Comparison of ENCODE assay signal across 8 mouse cellular contexts in genomic region chr12:108121288-108121687, GRCm38 (mm10). TPM values are rescaled to one million over a fixed set of nuclear protein-coding genes. Genes with fewer than 3 reads are reported as not detected.
DNase-seq lines count a peak whose midpoint lies in the region; ATAC-seq and TF ChIP-seq lines count a peak whose summit lies in the region.

No protein-coding gene starts in this region.

- 23% methylated on average over 2 of the region's 2 CpGs for WGBS in spleen, adult 2 months
- 6% methylated on average over 2 of the region's 2 CpGs for WGBS in forebrain, embryonic 12.5 days
- WGBS in hindbrain, embryonic 16.5 days, result 4% methylated on average over 2 of the region's 2 CpGs
- WGBS in midbrain, embryonic 14.5 days, result 3% methylated on average over 2 of the region's 2 CpGs

- no peaks in the 10 kb centered on the region for H3K27me3 ChIP-seq in spleen, adult 2 months (ENCODE audit: control insufficient read depth, insufficient read depth, low read length)
- H3K27me3 ChIP-seq in forebrain, embryonic 12.5 days, result no peaks in the 10 kb centered on the region
- no peaks in the 10 kb centered on the region for H3K27me3 ChIP-seq in hindbrain, embryonic 16.5 days (replicated peaks; ENCODE audit: control insufficient read depth, insufficient read depth, low read length)
- no peaks in the 10 kb centered on the region for H3K27me3 ChIP-seq in midbrain, embryonic 14.5 days (ENCODE audit: control insufficient read depth, insufficient read depth, low read length)

- peaks cover 13% of the 10 kb centered on the region for H3K36me3 ChIP-seq in spleen, adult 2 months (ENCODE audit: control insufficient read depth, insufficient read depth, low read length)
- peaks cover 10% of the 10 kb centered on the region; the same call in 1 of the 2 replicates for H3K36me3 ChIP-seq in forebrain, embryonic 12.5 days (replicated peaks)
- H3K36me3 ChIP-seq in hindbrain, embryonic 16.5 days (ENCODE audit: control insufficient read depth, insufficient read depth, low read length), result no peaks in the 10 kb centered on the region
- peaks cover 2% of the 10 kb centered on the region; the same call in 1 of the 2 replicates for H3K36me3 ChIP-seq in midbrain, embryonic 14.5 days (ENCODE audit: control insufficient read depth, insufficient read depth, low read length)

- no peaks in the 10 kb centered on the region for H3K9me3 ChIP-seq in forebrain, embryonic 12.5 days
- H3K9me3 ChIP-seq in hindbrain, embryonic 16.5 days (ENCODE audit: control insufficient read depth, low read length), result no peaks in the 10 kb centered on the region
- no peaks in the 10 kb centered on the region for H3K9me3 ChIP-seq in midbrain, embryonic 14.5 days (ENCODE audit: control insufficient read depth, low read length)

- no peaks in the 10 kb centered on the region for H3K4me1 ChIP-seq in spleen, adult 2 months (ENCODE audit: control insufficient read depth, insufficient read depth, insufficient read length)
- peaks cover 17% of the 10 kb centered on the region for H3K4me1 ChIP-seq in forebrain, embryonic 12.5 days
- H3K4me1 ChIP-seq in hindbrain, embryonic 16.5 days (ENCODE audit: control insufficient read depth, insufficient read depth, low read depth, low read length), result peaks cover 16% of the 10 kb centered on the region
- peaks cover 8% of the 10 kb centered on the region for H3K4me1 ChIP-seq in midbrain, embryonic 14.5 days (ENCODE audit: control insufficient read depth, insufficient read depth, low read length)

- no peak overlapping the region for H3K27ac ChIP-seq in spleen, adult 2 months (ENCODE audit: insufficient read depth, low read length)
- H3K27ac ChIP-seq in forebrain, embryonic 12.5 days, result no peak overlapping the region
- H3K27ac ChIP-seq in hindbrain, embryonic 16.5 days (ENCODE audit: low read depth, low read length), result no peak overlapping the region
- no peak overlapping the region for H3K27ac ChIP-seq in midbrain, embryonic 14.5 days (replicated peaks; ENCODE audit: low read depth, low read length)

- DNase-seq in spleen, adult 2 months (ENCODE audit: low read depth in 1 of 2, low spot score in 2 of 2), result peak; percentile 27 to 48
- no peak for DNase-seq in spleen, adult 12 weeks (ENCODE audit: low spot score)
- peak; percentile 5 for DNase-seq in c-Kit-negative CD71-positive TER-119-positive erythroid progenitor cells, embryonic 14.5 days (ENCODE audit: low read depth, low spot score)
- DNase-seq in left cerebral cortex, adult 9 months (ENCODE audit: low spot score in 2 of 2), result peak; percentile 43 to 75
- peak; percentile 90 for DNase-seq in midbrain, embryonic 14.5 days
- peak; percentile 60 for DNase-seq in testis, postnatal 10 days (ENCODE audit: low spot score)

- no peak overlapping the region for H3K4me2 ChIP-seq in forebrain, embryonic 12.5 days
- no peak overlapping the region for H3K4me2 ChIP-seq in hindbrain, embryonic 16.5 days (ENCODE audit: low read length)
- no peak overlapping the region for H3K4me2 ChIP-seq in midbrain, embryonic 14.5 days (ENCODE audit: low read length)

- no peak for TF ChIP-seq POLR2A in spleen, adult 2 months (IDR thresholded peaks at IDR 0.05; ENCODE audit: low read depth, low read length)

- H3K9ac ChIP-seq in forebrain, embryonic 12.5 days, result no peak overlapping the region
- no peak overlapping the region for H3K9ac ChIP-seq in hindbrain, embryonic 16.5 days (ENCODE audit: low read depth, low read length)
- no peak overlapping the region for H3K9ac ChIP-seq in midbrain, embryonic 14.5 days (replicated peaks; ENCODE audit: low read length)

- H3K4me3 ChIP-seq in spleen, adult 2 months (ENCODE audit: extremely low read depth, insufficient read depth, insufficient read length), result no peak overlapping the region
- H3K4me3 ChIP-seq in forebrain, embryonic 12.5 days (replicated peaks), result no peak overlapping the region
- H3K4me3 ChIP-seq in hindbrain, embryonic 16.5 days (ENCODE audit: low read length), result no peak overlapping the region
- no peak overlapping the region for H3K4me3 ChIP-seq in midbrain, embryonic 14.5 days (replicated peaks; ENCODE audit: low read depth, low read length)

- TF ChIP-seq CTCF in spleen, adult 2 months (IDR thresholded peaks at IDR 0.05; ENCODE audit: extremely low read depth, insufficient read depth, insufficient read length, insufficient replicate concordance), result peak; percentile 79; the same call in 1 of the 2 replicates

- ATAC-seq in forebrain, embryonic 12.5 days (ENCODE audit: low FRiP score), result peak; percentile 63; the same call in 1 of the 2 replicates
- peak; percentile 73; the same call in 1 of the 2 replicates for ATAC-seq in hindbrain, embryonic 16.5 days
- peak; percentile 72; the same call in 1 of the 2 replicates for ATAC-seq in midbrain, embryonic 14.5 days (ENCODE audit: low FRiP score, low TSS enrichment)

RNA-seq across cellular contexts. Expression of gene Setd3, which starts 57.8 kb away (rescaled TPM):
- 8.2 and 9.6 TPM in 2 replicates for polyA plus RNA-seq in spleen, adult 2 months (2012; rRNA removed)
- polyA plus RNA-seq in forebrain, embryonic 12.5 days (2016; fragmentation: Nextera tagmentation; extraction: Ambion mirVana), result 103 and 112 TPM in 2 replicates
- 93.6 and 97.6 TPM in 2 replicates for polyA plus RNA-seq in hindbrain, embryonic 16.5 days (2015; fragmentation: Nextera tagmentation; extraction: Ambion mirVana)
- 75.5 and 93.3 TPM in 2 replicates for polyA plus RNA-seq in midbrain, embryonic 14.5 days (2014; fragmentation: Nextera tagmentation; extraction: Ambion mirVana)

RNA-seq across cellular contexts. Expression of gene Ccnk, which starts 58.1 kb away (rescaled TPM):
- polyA plus RNA-seq in spleen, adult 2 months (2012; rRNA removed), result 15.0 and 15.5 TPM in 2 replicates
- 4.7 and 5.4 TPM in 2 replicates for polyA plus RNA-seq in forebrain, embryonic 12.5 days (2016; fragmentation: Nextera tagmentation; extraction: Ambion mirVana)
- polyA plus RNA-seq in hindbrain, embryonic 16.5 days (2015; fragmentation: Nextera tagmentation; extraction: Ambion mirVana), result 2.2 and 2.6 TPM in 2 replicates
- 6.0 and 7.4 TPM in 2 replicates for polyA plus RNA-seq in midbrain, embryonic 14.5 days (2014; fragmentation: Nextera tagmentation; extraction: Ambion mirVana)
